Mouse (Mus musculus): ENCODE results near the gene Rad51d.
"Not testable (repeated sequence)": the region's sequence is repeated elsewhere in the genome, so short reads cannot be mapped to it uniquely, and the experiment has no call there.

Rad51d gene

DNA sequence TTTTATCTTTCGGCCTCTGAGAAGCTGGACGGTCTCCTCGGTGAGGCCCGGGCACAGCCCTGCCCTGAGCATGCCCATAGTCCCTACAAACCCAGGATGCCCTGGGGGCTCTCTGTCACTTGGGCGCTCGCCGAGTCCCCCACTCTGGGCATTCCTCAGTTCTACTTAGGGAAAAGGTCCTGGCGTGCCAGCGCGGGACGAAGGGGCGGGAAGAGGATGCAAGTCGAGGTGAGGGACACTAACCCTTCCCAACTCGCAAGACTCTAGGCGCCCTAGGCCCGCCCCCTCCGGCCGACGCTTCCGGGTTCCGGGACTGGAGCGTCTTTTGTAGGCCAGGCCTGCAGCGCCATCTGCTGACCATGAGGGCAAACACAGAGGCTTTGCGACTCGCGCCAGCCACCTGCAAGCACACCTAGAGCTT is at the start of gene Rad51d:
Gene Rad51d, minus strand, starts transcription at position 273 of the 421 bp plus-strand sequence.
- peak; percentile 79 to 94 for DNase-seq (ENCODE audit: low spot score in 2 of 2)

DNA sequence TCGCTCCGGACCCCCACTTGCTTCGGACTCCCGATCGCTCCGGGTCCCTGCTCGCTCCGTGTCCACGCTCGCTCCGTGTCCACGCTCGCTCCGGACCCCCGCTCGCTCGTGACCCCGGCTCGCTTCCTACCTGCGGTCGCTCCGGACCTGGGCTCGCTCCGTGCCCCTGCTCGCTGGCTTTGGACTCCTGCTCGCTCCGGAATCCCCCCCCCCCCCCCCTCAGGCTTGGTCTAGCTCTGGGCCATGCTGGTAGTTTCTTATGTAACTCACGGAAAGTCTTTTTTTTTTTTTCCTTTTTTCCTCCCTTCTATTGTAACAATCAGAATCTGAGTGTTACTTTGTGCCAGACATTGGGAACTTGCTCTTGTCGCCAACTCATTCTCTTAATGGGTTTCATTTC is 42.8 kb upstream of the Rad51d start:
- DNase-seq (ENCODE audit: low spot score in 2 of 2): no peak

DNA sequence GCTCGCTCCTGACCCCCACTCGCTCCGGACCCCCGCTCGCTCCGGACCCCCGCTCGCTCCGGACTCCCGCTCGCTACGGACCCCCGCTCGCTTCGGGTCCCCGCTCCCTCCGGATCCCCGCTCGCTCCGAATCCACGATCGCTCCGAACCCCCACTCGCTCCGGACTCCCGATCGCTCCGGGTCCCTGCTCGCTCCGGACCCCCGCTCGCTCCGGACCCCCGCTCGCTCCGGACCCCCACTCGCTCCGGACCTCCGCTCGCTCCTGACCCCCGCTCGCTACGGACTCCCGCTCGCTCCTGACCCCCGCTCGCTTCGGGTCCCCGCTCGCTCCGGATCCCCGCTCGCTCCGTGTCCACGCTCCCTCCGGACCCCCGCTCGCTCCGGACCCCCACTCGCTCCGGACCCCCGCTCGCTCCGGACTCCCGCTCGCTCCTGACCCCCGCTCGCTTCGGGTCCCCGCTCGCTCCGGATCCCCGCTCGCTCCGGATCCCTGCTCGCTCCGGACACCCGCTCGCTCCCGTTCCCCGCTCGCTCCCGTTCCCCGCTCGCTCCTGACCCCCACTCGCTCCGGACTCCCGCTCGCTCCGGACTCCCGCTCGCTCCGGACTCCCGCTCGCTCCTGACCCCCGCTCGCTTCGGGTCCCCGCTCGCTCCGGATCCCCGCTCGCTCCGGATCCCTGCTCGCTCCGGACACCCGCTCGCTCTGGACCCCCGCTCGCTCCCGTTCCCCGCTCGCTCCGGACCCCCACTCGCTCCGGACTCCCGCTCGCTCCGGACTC is 41.4 kb upstream of the Rad51d start:
- DNase-seq (ENCODE audit: low spot score in 2 of 2): not testable (repeated sequence)

DNA sequence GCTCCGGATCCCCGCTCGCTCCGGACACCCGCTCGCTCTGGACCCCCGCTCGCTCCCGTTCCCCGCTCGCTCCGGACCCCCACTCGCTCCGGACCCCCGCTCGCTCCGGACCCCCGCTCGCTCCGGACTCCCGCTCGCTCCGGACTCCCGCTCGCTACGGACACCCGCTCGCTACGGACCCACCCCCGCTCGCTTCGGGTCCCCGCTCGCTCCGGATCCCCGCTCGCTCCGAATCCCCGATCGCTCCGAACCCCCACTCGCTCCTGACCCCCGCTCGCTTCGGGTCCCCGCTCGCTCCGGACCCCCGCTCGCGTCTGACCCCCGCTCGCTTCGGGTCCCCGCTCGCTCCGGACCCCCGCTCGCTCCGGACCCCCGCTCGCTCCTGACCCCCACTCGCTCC is 40.7 kb upstream of the Rad51d start:
- DNase-seq (ENCODE audit: low spot score in 2 of 2): not testable (repeated sequence)

DNA sequence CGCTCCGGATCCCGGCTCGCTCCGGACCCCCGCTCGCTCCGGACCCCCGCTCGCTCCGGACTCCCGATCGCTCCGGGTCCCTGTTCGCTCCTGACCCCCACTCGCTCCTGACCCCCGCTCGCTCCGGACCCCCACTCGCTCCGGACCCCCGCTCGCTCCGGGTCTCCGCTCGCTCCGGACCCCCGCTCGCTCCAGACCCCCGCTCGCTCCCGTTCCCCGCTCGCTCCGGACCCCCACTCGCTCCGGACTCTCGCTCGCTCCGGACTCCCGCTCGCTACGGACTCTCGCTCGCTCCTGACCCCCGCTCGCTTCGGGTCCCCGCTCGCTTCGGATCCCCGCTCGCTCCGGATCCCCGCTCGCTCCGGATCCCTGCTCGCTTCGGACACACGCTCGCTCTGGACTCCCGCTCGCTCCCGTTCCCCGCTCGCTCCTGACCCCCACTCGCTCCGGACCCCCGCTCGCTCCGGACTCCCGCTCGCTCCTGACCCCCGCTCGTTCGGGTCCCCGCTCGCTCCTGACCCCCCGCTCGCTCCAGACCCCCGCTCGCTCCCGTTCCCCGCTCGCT is 40.1 kb upstream of the Rad51d start:
- not testable (repeated sequence) for DNase-seq (ENCODE audit: low spot score in 2 of 2)

DNA sequence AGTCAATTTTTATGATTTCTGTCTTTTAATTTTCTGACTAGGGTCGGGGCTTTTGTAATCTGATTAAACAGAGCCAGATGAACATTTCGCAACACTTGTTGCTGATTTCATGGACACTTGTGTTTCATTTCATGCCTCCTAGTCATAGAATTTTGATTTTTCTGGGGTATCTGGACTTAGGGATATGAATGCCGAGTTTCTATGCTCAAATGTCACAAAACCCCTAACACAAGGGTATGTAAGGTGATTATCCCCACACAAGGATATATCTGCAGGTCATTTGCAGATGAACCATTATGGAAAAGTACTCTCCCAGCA is 39.2 kb upstream of the Rad51d start:
- DNase-seq (ENCODE audit: low spot score in 2 of 2): no peak

DNA sequence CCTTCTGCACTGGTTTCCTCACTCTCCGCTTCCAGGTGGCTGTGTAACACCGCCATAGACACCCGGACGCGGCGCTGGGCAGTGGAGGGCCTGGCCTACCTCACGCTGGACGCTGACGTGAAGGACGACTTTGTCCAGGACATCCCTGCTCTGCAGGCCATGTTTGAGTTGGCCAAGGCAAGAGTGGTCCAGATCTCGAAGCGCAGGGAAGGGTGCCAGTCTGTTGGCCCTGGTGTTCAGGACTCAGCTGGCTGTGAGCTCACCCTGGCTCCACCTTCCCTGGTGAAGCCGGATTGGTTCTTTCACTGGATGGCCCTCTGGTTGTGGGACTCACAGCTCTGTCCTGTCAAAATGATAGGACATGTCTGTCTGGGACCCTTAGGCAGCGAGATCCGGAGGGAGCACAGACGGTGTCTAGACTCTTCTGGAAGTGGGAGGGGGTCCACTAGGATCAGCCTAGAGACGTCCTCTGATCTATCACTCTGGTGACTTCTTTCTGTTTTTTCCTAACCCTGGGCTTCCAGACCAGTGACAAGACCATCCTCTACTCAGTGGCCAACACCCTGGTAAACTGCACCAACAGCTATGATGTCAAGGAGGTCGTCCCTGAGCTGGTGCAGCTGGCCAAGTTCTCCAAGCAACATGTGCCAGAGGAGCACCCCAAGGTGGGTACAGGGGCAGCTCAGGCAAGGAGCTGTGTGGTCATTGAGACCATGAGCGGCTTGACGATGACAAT is 38.7 kb upstream of the Rad51d start:
- no peak for DNase-seq (ENCODE audit: low spot score in 2 of 2)

DNA sequence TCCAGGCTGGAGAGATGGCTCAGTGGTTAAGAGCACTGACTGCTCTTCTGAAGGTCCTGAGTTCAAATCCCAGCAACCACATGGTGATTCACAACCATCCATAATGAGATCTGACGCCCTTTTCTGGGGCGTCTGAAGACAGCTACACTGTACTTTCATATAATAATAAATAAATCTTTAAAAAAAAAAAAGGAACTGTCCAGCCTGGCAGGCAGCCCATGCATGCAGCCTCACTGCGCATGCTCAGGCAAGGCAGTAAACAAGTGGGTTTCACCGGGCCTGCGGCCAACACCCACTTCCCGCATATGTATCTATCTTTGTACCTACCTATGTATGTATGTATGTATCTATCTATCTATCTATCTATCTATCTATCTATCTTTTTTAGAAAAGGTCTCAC is 33.5 kb upstream of the Rad51d start:
- not testable (repeated sequence) for DNase-seq (ENCODE audit: low spot score in 2 of 2)

DNA sequence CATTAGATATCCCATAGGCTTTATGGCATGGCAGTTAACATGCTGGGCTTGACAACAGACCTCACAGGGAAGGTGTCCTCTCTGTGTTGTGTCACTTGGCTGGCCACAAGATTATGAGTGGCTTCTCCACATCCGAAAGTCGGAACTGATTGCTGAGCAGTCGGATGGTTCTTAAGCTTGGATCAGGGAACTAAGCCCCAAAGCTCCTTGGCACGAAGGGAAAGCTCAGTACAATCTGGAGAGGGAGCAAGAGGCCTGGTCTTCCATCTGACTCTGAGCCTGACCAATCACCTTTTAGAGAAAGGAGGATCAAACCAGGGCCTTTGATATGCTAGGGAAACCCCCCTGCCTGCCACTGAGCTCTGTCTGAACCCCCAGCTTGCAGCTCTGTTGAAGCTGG is 31.3 kb upstream of the Rad51d start:
- no peak for DNase-seq (ENCODE audit: low spot score in 2 of 2)

DNA sequence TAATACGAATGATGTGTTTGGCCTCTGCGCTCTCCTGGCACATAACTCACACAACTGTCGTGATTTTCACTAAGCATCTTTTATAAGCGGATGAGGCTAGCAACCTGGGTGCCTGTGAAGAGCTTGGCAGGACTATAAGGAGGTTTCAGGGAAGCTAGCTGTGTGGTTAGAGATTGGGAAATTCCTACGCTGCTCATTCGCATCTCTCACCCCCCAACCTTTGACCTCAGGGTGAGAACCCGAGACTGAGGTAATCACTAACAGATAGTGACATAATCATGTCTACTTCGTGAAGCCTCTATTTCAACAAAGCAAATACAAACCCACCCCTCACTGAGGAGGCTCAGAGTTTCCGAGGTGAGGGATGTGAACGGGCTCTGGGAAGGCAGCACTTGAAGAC is 30.4 kb upstream of the Rad51d start:
- no peak for DNase-seq (ENCODE audit: low spot score in 2 of 2)

DNA sequence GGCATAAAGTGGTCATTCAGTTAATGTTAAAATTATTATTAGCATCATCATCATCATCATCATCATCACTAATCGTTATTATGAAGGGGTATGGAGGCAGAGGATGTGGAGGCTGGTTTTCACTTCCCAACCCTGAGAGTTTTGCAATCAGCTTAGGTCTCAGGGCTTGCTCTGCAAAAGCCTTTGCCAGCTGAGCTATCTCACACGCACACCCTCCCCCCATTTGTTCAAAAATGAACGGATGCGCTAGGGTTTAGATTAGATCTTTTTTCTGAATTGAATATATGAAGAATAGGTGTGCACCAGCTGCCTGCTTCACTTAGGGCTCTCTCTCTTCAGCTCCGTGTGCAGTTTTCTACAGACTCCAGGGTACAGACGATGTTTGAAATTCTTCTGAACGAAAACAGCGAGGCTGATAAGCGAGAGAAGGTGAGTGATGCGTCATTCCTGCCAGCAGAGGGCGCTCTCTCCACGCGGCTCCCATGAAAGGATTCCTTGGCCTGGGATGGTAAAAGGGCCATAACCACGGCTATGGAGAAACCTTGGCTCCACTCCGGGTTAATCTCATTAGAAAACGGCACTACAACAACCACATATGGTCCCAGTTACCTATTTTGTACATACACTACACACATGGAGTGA is 24.4 kb upstream of the Rad51d start:
- peak in 1 of 2 experiments; percentile 64 for DNase-seq (ENCODE audit: low spot score in 2 of 2)

DNA sequence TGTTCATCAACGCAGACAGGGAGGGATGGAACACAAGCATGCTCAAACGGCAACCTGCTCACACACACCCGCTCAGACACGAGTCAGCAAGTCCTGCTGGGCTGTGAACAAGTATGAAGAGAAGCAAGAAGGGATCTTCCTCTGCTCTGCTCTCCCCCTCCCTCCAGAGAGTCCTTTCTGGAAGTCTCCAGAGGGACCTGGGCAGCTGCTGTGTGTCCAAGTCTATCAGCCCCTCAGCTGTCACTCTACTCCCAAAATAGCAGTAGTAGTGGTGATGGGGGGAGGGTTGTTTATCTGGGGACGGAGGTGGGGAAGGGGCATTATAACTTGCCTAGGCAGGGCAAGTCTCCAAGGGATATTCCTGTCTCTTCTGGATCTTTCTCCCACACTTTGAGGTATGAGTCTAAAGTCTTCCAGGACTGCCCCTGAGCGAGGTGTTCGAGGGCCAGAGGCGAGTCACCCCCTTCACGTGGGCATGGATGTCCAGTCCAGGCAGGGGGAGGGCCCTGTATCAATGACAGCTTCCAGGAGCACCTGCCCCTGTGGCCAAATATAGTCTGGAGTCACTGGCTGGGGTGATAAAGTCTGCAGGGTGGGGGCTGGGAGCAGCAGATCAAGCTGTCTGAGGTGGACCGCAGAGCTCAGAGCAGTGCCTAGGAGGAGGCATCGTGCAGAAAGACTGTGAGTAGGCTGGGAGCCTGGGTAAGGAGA is 20.4 kb upstream of the Rad51d start:
- no peak for DNase-seq (ENCODE audit: low spot score in 2 of 2)

DNA sequence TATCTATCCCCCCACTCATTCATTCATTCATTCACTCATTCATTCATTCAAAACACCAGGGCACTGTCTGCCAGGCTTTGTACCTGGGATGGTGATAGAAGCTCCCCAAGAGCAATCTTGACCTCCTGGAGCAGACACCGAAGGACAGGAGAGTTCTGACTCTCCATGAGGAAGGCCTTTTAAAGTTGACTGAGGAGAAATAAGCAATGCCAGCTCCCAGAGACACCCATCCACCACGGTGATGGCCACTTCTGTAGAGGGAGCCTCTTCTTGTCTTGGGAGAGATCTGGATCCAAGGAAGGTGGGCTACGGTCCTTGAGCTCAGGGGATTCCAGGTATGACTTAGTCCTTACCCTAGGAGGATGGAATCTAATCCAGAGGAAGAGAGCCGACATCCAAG is 19.8 kb upstream of the Rad51d start, which contains the start of gene Unc45b:
Gene Unc45b, plus strand, starts transcription at position 301 of the 400 bp plus-strand sequence.
- no peak for DNase-seq (ENCODE audit: low spot score in 2 of 2)

DNA sequence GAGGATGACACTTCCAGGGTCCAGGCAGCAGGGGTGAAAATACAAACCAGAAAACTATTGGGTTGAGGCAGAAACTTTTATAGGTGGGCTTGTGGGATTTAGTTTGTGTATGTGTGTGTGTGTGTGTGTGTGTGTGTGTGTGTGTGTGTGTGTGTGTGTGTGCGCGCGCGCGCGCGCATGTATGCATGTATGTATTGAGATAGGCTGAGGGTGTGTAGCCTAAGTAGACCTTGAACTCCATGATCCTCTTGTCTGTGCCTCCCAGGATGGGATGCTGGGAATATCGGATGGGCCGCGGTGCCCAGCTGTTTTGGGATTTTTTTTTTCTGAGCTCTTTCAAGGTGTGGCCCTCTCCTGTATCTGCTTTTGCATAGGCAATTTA is 18.2 kb upstream of the Rad51d start:
- no peak for DNase-seq (ENCODE audit: low spot score in 2 of 2)

DNA sequence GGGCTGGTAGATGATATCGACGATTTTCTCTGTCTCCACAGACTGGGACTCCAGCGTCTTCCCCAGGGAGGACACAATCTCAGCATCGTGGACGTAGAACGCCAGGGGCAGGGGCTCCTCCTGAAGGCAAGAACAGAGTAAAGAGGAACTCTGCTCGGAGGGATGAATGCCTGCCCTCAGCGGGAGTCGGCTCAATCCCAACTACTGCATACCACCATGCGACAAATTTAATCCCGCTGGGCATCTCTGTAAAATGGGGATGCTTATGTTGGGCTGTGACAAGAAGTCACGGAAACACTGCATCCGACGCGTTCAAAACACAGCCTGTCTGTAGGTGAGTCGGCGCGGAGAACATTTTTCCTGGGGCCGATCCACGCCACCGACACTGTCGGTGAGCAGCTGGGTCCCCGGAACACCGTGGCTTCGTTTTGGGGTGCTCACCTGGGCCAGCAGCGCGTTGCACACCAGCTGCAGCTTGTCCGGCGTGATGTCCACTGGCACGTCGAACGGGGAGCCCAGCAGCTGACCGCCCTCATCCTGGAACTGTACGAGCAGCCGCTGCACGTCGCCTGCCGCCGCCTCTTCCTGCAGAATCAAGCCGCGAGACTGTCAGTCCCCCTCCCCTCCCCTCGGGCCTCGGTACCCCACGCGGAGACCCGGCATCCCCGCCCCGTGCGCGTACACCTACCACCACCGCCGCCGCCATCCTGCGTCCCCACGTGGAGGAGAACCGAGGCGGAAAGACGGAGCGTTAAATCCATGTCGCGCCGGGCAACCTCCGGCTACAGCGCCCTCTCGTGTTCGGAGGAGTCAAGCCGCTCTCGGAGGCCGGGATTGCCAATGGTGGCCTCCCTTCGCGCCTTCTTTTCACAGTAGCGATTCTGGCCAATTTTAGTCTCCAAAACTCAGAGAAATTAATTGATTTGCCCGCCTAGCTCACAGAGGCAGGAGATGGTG is 17.5 kb upstream of the Rad51d start, which contains the start of gene Nle1:
Gene Nle1, minus strand, starts transcription at position 761 of the 957 bp plus-strand sequence.
- DNase-seq (ENCODE audit: low spot score in 2 of 2): peak; percentile 56 to 93

DNA sequence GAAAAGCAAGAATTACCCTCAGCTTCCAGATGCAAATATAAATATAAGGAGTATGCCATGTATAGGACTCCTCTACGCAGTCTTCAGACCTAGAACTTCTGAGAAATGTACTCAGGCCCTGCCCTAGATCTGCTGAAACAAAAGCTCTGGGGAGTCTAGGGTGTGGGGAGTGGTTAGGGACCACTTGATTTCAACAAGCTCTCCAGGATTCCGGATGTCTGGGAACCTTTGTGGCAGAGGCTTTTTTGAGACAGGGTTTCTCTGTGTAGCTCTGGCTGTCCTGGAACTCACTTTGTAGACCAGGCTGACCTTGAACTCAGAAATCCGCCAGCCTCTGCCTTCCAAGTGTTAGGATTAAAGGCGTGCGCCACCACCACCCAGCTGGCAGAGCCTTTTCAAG is 15.4 kb upstream of the Rad51d start:
- no peak for DNase-seq (ENCODE audit: low spot score in 2 of 2)

DNA sequence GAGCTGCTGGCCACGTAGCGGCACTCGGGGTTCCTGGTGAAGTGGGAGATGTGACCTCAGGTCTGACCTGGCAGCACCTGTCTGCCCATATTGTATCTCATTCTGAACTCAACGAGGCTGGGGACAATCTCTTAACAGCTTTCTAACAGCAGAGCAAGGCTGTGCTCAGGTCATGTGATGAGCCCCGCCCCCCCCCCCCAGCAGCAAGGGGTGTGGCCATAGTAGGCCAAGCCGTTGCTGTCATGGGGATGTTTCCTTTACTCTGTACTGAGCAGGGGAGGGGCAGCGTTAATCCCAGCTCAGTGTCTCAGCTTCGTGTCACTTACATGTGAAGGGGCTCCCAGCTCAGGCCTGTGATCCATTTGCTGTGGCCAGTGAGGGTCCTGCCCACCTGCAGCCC is 14.5 kb upstream of the Rad51d start:
- no peak for DNase-seq (ENCODE audit: low spot score in 2 of 2)

DNA sequence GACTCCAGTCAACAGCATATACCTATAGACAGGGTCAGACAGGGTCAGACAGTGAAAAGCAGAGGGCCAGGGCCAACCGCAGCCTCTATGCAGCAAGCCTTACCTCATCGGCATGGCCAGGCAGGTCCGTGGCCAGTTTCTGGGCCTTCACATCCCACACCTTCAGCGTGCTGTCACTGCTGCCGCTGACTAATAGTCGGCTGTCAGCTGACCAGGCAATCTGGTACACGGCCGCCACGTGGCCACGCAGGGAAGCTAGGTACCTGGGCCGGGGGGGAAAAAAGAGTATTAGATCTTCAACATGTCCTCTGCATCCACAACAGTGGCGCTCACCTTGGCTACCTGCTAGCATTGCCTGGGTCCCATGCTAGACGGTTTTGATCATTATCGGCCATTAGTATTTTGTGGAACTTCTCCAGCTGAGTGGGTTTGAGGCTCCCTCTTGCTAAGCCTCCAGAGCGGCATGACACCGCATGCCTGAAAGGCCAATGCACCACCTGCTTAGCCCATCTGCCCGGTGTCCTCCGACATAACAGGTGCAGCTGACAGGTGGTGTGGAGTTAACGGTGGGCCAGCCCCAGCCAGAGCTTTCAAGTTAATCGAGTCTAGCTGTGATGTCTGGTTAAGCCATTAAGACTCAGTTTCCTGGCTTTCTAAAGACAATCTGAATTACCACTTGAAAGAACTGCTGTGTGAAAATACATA is 11.3 kb upstream of the Rad51d start:
- DNase-seq (ENCODE audit: low spot score in 2 of 2): no peak

DNA sequence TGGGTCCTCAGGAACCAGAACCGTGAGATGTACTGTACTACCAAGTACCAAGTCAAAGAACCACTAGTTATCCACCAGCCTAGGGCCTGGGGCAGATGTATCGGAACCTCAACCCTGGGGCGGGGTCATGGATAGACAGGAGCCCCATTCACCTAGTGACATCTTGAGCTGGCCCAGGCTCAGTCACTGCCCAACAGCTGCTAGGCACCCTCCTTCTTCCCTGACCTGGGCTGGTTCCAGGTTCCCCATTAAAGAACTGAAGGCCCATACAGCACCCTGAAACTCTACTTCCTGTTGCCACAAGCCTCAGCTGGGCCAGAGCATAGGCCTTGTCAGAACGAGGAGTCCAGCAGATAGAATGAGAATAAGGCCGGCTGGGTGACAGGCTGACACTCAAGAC is 9.3 kb upstream of the Rad51d start:
- no peak for DNase-seq (ENCODE audit: low spot score in 2 of 2)

DNA sequence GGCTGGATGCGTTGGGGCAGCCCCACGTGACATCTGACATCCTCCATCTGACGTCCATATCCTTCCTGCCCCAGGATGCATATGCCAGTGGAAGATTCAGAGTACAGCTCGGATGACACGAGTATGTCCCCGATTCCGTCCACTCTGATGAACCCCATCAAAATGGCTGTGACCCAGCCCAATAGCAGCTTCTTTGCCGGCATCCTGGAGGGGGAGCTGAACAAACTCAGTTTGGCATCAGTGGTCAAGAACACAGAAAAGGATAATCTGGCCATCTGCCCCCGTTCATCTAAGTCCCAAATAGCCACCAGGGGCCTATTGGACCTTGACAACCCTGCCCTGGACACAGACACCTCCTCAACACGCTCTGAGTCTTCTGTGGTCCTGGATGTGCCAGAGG is 7.1 kb upstream of the Rad51d start:
- no peak for DNase-seq (ENCODE audit: low spot score in 2 of 2)
